Mouse (Mus musculus): ENCODE results near the gene Sdk1. TPM values are rescaled to one million over a fixed set of nuclear protein-coding genes. Genes with fewer than 3 reads are reported as not detected.

Gene Sdk1
- polyA plus RNA-seq, 1 experiment from 2014 or later = 1.1 TPM

DNA sequence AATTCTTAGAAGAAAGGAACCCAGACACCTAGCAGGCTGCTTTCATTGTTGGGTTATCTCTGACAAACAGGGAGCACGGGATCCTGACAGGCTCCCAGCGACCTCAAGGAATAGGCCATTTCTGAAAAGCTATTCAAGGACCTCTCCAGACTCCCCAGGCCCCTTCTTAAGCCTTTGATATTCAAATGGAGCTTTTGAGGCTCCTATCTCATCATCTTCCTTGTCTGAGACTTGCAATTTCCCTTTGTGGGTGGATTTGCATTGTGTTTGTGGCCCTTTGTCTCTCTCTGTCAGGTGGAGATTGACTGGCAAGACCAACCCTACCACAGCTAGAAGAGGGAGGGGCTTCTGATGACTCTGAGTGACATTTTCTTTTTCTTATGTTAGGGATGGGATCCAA, 888.7 kb downstream of the Sdk1 start:
- DNase-seq (ENCODE audit: low spot score) (no peak), ATAC-seq (ENCODE audit: low FRiP score, low TSS enrichment) (no peak)
- 23% methylated on average over 2 of the region's 2 CpGs for WGBS
- no peaks in the 10 kb centered on the region for H3K4me1 ChIP-seq (replicated peaks; ENCODE audit: control insufficient read depth, insufficient read depth)
- H3K36me3 ChIP-seq (ENCODE audit: control insufficient read depth, insufficient read depth, low read length) = no peaks in the 10 kb centered on the region
- H3K9me3 ChIP-seq (ENCODE audit: control insufficient read depth, low read length) = no peaks in the 10 kb centered on the region
- H3K27ac ChIP-seq (replicated peaks) = no peak overlapping the region
- no peak overlapping the region for H3K4me2 ChIP-seq (replicated peaks; ENCODE audit: low read depth)
- TF ChIP-seq CTCF (IDR thresholded peaks at IDR 0.05; ENCODE audit: low read depth) (no peak), EP300 (optimal IDR thresholded peaks at IDR 0.05) (no peak)
- no peak overlapping the region for H3K9ac ChIP-seq (ENCODE audit: low read length)
- no peaks in the 10 kb centered on the region for H3K27me3 ChIP-seq (ENCODE audit: control insufficient read depth, insufficient read depth, low read length)
- H3K4me3 ChIP-seq (ENCODE audit: low read depth, low read length) = no peak overlapping the region

DNA sequence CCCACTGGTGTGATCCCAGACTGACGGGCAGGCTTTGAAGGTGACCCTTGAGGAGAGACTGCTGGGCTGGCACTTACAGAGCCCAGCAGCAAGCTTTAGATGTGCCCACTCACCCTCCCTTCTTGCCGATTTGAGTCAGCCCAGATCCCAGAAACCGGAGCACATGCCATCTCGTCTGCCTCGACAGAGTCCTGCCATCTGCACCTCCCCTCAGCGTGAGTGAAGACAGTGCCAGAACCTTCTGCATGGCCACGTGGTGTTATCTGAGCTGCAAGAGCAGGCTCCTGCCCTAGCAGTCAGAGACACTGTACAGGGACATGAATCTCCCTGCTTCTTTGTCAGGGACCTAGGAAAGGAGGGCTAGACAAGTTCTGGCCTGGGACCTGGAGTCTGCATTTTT, 898.7 kb downstream of the Sdk1 start:
- TF ChIP-seq CTCF (IDR thresholded peaks at IDR 0.05; ENCODE audit: low read depth) (no peak), EP300 (optimal IDR thresholded peaks at IDR 0.05) (no peak)
- H3K4me2 ChIP-seq (replicated peaks; ENCODE audit: low read depth) = no peak overlapping the region
- H3K9me3 ChIP-seq (ENCODE audit: control insufficient read depth, low read length) = no peaks in the 10 kb centered on the region
- no peaks in the 10 kb centered on the region for H3K27me3 ChIP-seq (ENCODE audit: control insufficient read depth, insufficient read depth, low read length)
- H3K9ac ChIP-seq (ENCODE audit: low read length) = no peak overlapping the region
- no peaks in the 10 kb centered on the region for H3K36me3 ChIP-seq (ENCODE audit: control insufficient read depth, insufficient read depth, low read length)
- peak; percentile 54; the same call in 1 of the 2 replicates for ATAC-seq (ENCODE audit: low FRiP score, low TSS enrichment)
- no peaks in the 10 kb centered on the region for H3K4me1 ChIP-seq (replicated peaks; ENCODE audit: control insufficient read depth, insufficient read depth)
- H3K4me3 ChIP-seq (ENCODE audit: low read depth, low read length) = no peak overlapping the region
- DNase-seq (ENCODE audit: low spot score) = no peak
- 48% methylated on average over 7 of the region's 7 CpGs for WGBS
- no peak overlapping the region for H3K27ac ChIP-seq (replicated peaks)

DNA sequence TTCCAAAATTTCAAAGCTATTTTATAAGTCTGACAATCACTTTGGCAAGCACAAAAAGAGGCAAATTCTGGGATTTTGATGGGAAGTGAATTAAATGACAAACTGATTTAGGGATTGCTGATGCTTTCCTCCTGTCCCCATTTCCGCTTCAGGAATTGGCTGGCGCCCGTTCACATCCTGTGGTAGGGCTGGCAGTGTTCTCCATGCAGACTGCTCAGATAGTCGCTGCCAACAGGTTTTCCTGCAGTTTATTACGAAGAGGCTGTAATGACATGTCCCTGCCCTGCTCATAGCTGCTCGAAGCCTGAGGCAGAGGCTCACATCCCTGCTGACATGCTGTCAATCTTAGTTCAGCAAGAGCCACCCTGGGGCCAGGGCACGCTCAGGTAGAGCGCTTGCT, 908.3 kb downstream of the Sdk1 start:
- ATAC-seq (ENCODE audit: low FRiP score, low TSS enrichment) (no peak), DNase-seq (ENCODE audit: low spot score) (no peak)
- TF ChIP-seq CTCF (IDR thresholded peaks at IDR 0.05; ENCODE audit: low read depth) = no peak
- TF ChIP-seq EP300 (optimal IDR thresholded peaks at IDR 0.05) = no peak
- no peaks in the 10 kb centered on the region for H3K4me1 ChIP-seq (replicated peaks; ENCODE audit: control insufficient read depth, insufficient read depth)
- H3K36me3 ChIP-seq (ENCODE audit: control insufficient read depth, insufficient read depth, low read length) = no peaks in the 10 kb centered on the region
- H3K27ac ChIP-seq (replicated peaks) = no peak overlapping the region
- no peak overlapping the region for H3K9ac ChIP-seq (ENCODE audit: low read length)
- no peak overlapping the region for H3K4me3 ChIP-seq (ENCODE audit: low read depth, low read length)
- no peaks in the 10 kb centered on the region for H3K27me3 ChIP-seq (ENCODE audit: control insufficient read depth, insufficient read depth, low read length)
- WGBS = 84% methylated on average over 8 of the region's 8 CpGs
- no peak overlapping the region for H3K4me2 ChIP-seq (replicated peaks; ENCODE audit: low read depth)
- no peaks in the 10 kb centered on the region for H3K9me3 ChIP-seq (ENCODE audit: control insufficient read depth, low read length)

DNA sequence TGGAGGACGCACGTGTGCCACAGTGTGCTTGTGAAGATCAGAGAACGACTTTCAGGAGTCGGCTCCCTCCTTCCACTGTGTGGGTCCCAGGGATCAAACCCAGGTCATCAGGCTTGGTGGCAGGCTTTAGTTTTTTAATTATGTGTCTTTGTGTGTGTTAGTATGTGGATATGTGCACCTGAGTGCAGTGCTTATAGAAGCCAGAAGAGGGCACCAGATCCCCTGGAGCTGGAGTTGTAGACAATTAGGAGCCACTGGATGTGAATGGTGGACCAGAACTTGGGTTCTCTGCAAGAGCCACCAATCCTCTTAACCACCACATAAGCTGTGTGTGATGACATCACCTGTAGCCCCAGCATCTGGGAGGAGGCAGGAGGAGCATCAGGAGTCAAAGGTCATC, 909.5 kb downstream of the Sdk1 start:
- Histone ChIP-seq H3K36me3 (ENCODE audit: control insufficient read depth, insufficient read depth, low read length) (no peaks in the 10 kb centered on the region), H3K9ac (ENCODE audit: low read length) (no peak overlapping the region), H3K9me3 (ENCODE audit: control insufficient read depth, low read length) (no peaks in the 10 kb centered on the region), H3K4me3 (ENCODE audit: low read depth, low read length) (no peak overlapping the region), H3K4me1 (replicated peaks; ENCODE audit: control insufficient read depth, insufficient read depth) (no peaks in the 10 kb centered on the region), H3K27me3 (ENCODE audit: control insufficient read depth, insufficient read depth, low read length) (no peaks in the 10 kb centered on the region), H3K4me2 (replicated peaks; ENCODE audit: low read depth) (no peak overlapping the region), H3K27ac (replicated peaks) (no peak overlapping the region)
- no peak for DNase-seq (ENCODE audit: low spot score)
- TF ChIP-seq CTCF (IDR thresholded peaks at IDR 0.05; ENCODE audit: low read depth) (peak; percentile 37), EP300 (optimal IDR thresholded peaks at IDR 0.05) (no peak)
- ATAC-seq (ENCODE audit: low FRiP score, low TSS enrichment) = no peak
- 96% methylated on average over 4 of the region's 4 CpGs for WGBS

DNA sequence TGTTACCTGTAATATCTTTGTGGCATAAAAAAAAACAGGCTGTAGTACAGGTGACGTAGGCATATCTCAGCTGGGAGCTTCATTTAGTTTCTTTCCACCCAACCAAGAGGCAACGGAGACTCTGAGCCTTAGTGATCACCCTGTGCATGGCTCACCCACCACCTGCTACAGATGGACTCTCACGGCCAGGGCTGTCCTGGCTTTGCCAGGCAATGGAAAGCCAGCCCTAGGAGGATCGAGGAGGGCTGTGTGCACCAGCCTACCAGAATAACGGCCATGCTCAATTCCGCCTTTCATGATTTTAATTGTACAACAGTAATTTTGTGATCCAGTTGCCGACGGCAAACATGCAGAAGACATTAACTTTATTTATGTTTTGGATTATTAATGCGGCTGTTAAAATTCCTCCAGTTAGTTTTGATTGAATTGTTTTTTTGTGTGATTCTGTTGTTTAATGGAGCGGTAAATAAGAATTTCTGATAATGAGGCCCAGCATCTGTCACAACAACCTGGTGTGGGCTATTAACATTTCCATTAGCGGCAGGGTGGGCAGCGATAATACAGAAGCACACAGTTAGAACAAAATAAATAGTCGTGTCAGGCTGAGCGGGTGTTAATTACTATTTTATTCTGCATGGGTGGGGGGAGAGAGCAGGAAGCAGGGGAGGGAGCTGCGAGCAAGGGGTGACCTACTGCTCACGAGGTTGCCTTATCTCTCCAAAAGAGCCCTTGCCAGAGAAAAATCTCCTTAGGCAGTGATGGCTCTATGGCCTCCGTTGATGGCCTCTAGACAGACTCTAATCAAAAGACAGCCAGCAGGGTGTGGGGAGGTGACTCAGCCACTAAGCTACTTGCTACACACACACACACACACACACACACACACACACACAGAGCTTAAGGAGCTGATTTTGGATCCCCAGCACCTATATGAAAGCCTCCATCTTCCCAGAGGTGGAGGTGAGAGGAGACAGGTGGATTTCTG, 915.9 kb downstream of the Sdk1 start:
- DNase-seq (ENCODE audit: low spot score) (no peak), ATAC-seq (ENCODE audit: low FRiP score, low TSS enrichment) (no peak)
- no peaks in the 10 kb centered on the region for H3K4me1 ChIP-seq (replicated peaks; ENCODE audit: control insufficient read depth, insufficient read depth)
- H3K9me3 ChIP-seq (ENCODE audit: control insufficient read depth, low read length) = no peaks in the 10 kb centered on the region
- 84% methylated on average over 17 of the region's 17 CpGs for WGBS
- H3K4me3 ChIP-seq (ENCODE audit: low read depth, low read length) = no peak overlapping the region
- H3K4me2 ChIP-seq (replicated peaks; ENCODE audit: low read depth) = no peak overlapping the region
- H3K27ac ChIP-seq (replicated peaks) = no peak overlapping the region
- TF ChIP-seq EP300 (optimal IDR thresholded peaks at IDR 0.05) (no peak), CTCF (IDR thresholded peaks at IDR 0.05; ENCODE audit: low read depth) (no peak)
- H3K27me3 ChIP-seq (ENCODE audit: control insufficient read depth, insufficient read depth, low read length) = no peaks in the 10 kb centered on the region
- no peak overlapping the region for H3K9ac ChIP-seq (ENCODE audit: low read length)
- H3K36me3 ChIP-seq (ENCODE audit: control insufficient read depth, insufficient read depth, low read length) = no peaks in the 10 kb centered on the region

DNA sequence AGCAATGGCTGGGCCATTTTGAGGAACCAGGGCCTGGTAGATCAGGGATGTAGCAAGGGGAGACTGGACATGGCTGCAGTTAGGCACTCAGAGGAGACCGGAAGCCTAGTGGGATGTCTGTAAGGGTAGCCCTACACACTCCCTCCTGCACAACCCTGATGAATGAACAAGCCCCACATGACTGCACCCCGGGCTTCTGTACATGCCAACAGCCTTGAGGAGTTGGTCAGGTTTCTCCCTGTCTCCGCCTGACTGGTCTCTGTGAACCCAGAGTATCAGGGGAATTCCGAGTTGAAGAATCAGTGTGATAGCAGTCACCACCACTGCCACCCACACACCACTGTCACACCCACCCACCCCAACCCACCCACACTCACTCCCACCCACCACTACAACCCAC, 922.2 kb downstream of the Sdk1 start:
- Histone ChIP-seq H3K27ac (replicated peaks) (no peak overlapping the region), H3K4me1 (replicated peaks; ENCODE audit: control insufficient read depth, insufficient read depth) (no peaks in the 10 kb centered on the region), H3K4me2 (replicated peaks; ENCODE audit: low read depth) (no peak overlapping the region), H3K9ac (ENCODE audit: low read length) (no peak overlapping the region), H3K9me3 (ENCODE audit: control insufficient read depth, low read length) (no peaks in the 10 kb centered on the region), H3K36me3 (ENCODE audit: control insufficient read depth, insufficient read depth, low read length) (no peaks in the 10 kb centered on the region), H3K27me3 (ENCODE audit: control insufficient read depth, insufficient read depth, low read length) (no peaks in the 10 kb centered on the region), H3K4me3 (ENCODE audit: low read depth, low read length) (no peak overlapping the region)
- DNase-seq (ENCODE audit: low spot score) = no peak
- ATAC-seq (ENCODE audit: low FRiP score, low TSS enrichment) = no peak
- 91% methylated on average over 4 of the region's 4 CpGs for WGBS
- TF ChIP-seq CTCF (IDR thresholded peaks at IDR 0.05; ENCODE audit: low read depth) (no peak), EP300 (optimal IDR thresholded peaks at IDR 0.05) (no peak)

All from stomach, postnatal 0 days (tissue).